In the genomic region with DNA sequence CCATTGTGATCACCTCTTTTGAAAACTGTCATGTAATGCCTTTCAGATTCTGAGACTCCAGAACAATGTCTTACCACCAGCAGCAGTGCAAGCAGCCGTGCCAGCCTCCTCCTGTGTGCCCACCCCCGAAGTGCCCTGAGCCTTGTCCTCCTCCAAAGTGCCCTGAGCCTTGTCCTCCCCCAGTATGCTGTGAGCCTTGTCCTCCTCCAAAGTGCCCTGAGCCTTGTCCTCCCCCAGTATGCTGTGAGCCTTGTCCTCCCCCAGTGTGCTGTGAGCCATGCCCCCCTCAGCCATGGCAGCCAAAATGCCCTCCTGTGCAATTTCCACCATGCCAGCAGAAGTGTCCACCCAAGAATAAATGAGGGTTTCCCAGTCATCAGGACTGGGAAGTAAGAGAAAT, we compare ENCODE assay signal across 29 mouse cellular contexts. TPM values are rescaled to one million over a fixed set of nuclear protein-coding genes. Genes with fewer than 3 reads are reported as not detected.
A peak's percentile ranks its signal among the peaks of the same experiment; 100 is the strongest.
DNase-seq lines count a peak whose midpoint lies in the region; ATAC-seq and TF ChIP-seq lines count a peak whose summit lies in the region.
"Had no signal": no experiment of that assay in that cellular context is flagged by ENCODE, and none has a peak within 500 bp of the region (broad histone marks: within the 10 kb centered on the region; RNA-seq: fewer than 3 reads in every experiment).

No protein-coding gene starts in this region.

- WGBS in kidney, embryonic 15.5 days: 39% methylated on average over 2 of the region's 2 CpGs
- 46% methylated on average over 2 of the region's 2 CpGs for WGBS in kidney, postnatal 0 days
- WGBS in kidney, adult 2 months: 27% methylated on average over 2 of the region's 2 CpGs
- 49% methylated on average over 2 of the region's 2 CpGs for WGBS in midbrain, postnatal 0 days
- WGBS in midbrain, embryonic 11.5 days: 73% methylated on average over 2 of the region's 2 CpGs

- ATAC-seq in kidney, embryonic 15.5 days (replicated peaks; ENCODE audit: low FRiP score): peak; percentile 91
- peak; percentile 87 for ATAC-seq in kidney, postnatal 0 days (replicated peaks; ENCODE audit: low FRiP score, low read depth)
- ATAC-seq in midbrain, postnatal 0 days (ENCODE audit: low FRiP score): 0 out of 2 replicates have a peak, but pooled peaks have one; percentile 41
- no peak for ATAC-seq in midbrain, embryonic 11.5 days (ENCODE audit: low FRiP score)
- ATAC-seq: forebrain, embryonic 14.5 days had no signal

- TF ChIP-seq POLR2A in kidney, adult 2 months (IDR thresholded peaks at IDR 0.05; ENCODE audit: low read depth, low read length): no peak

- no peak overlapping the region for H3K27ac ChIP-seq in kidney, embryonic 15.5 days
- no peak overlapping the region for H3K27ac ChIP-seq in kidney, postnatal 0 days
- H3K27ac ChIP-seq in kidney, adult 2 months (ENCODE audit: insufficient read depth, low read depth, low read length): no peak overlapping the region
- H3K27ac ChIP-seq in midbrain, postnatal 0 days (ENCODE audit: low read depth, low read length): no peak overlapping the region
- H3K27ac ChIP-seq in midbrain, embryonic 11.5 days (ENCODE audit: low read depth, low read length): no peak overlapping the region
- H3K27ac ChIP-seq: embryonic facial prominence, embryonic 13.5 days; embryonic facial prominence, embryonic 15.5 days; forebrain, embryonic 10.5 days; forebrain, embryonic 12.5 days had no signal

- DNase-seq in kidney, postnatal 25 days: no peak
- peak; percentile 51 for DNase-seq in kidney, postnatal 0 days (ENCODE audit: low spot score)
- DNase-seq in kidney, adult 2 months: no peak
- no peak for DNase-seq in midbrain, postnatal 0 days (ENCODE audit: low spot score)
- DNase-seq in midbrain, embryonic 11.5 days (ENCODE audit: low spot score, missing footprints): no peak
- DNase-seq: adrenal gland, adult 2 months; adrenal gland, postnatal 10 days; adrenal gland, postnatal 25 days; cerebellum, adult 11 months; cerebellum, adult 18-20 months; cerebellum, adult 8-10 months; cerebellum, adult 9-11 months; cerebellum, postnatal 14 days; cerebellum, postnatal 36 days; embryo, embryonic 11 days had no signal

- no peak overlapping the region for H3K9ac ChIP-seq in kidney, embryonic 15.5 days
- no peak overlapping the region for H3K9ac ChIP-seq in kidney, postnatal 0 days (ENCODE audit: low read depth, low read length)
- no peak overlapping the region for H3K9ac ChIP-seq in midbrain, postnatal 0 days (replicated peaks; ENCODE audit: low read length, poor library complexity, severe bottlenecking)
- no peak overlapping the region for H3K9ac ChIP-seq in midbrain, embryonic 11.5 days (ENCODE audit: low read length)
- H3K9ac ChIP-seq: embryonic facial prominence, embryonic 13.5 days; embryonic facial prominence, embryonic 15.5 days; forebrain, embryonic 12.5 days had no signal

- H3K27me3 ChIP-seq in kidney, embryonic 15.5 days: no peaks in the 10 kb centered on the region
- H3K27me3 ChIP-seq in kidney, postnatal 0 days (ENCODE audit: insufficient read depth, low read length): no peaks in the 10 kb centered on the region
- H3K27me3 ChIP-seq in kidney, adult 2 months (replicated peaks; ENCODE audit: control insufficient read depth, insufficient read depth, low read length): no peaks in the 10 kb centered on the region
- H3K27me3 ChIP-seq in midbrain, postnatal 0 days (ENCODE audit: insufficient read depth, low read length): no peaks in the 10 kb centered on the region
- H3K27me3 ChIP-seq in midbrain, embryonic 11.5 days (ENCODE audit: control insufficient read depth, insufficient read depth, low read length): no peaks in the 10 kb centered on the region
- H3K27me3 ChIP-seq: embryonic facial prominence, embryonic 13.5 days; embryonic facial prominence, embryonic 15.5 days; forebrain, embryonic 12.5 days had no signal

- H3K4me3 ChIP-seq in kidney, embryonic 15.5 days (replicated peaks): no peak overlapping the region
- no peak overlapping the region for H3K4me3 ChIP-seq in kidney, postnatal 0 days (replicated peaks; ENCODE audit: low read depth, low read length)
- H3K4me3 ChIP-seq in kidney, adult 2 months (ENCODE audit: insufficient read depth, low read depth, low read length): no peak overlapping the region
- no peak overlapping the region for H3K4me3 ChIP-seq in midbrain, postnatal 0 days (ENCODE audit: low read depth, low read length)
- no peak overlapping the region for H3K4me3 ChIP-seq in midbrain, embryonic 11.5 days (ENCODE audit: low read depth, low read length)
- H3K4me3 ChIP-seq: embryonic facial prominence, embryonic 13.5 days; embryonic facial prominence, embryonic 15.5 days; erythroblast, embryonic 14.5 days; forebrain, embryonic 10.5 days; forebrain, embryonic 12.5 days had no signal

- no peak for TF ChIP-seq CTCF in kidney, postnatal 0 days (IDR thresholded peaks at IDR 0.05; ENCODE audit: low read depth)
- no peak for TF ChIP-seq CTCF in kidney, adult 2 months (conservative IDR thresholded peaks at IDR 0.05; ENCODE audit: insufficient read depth, insufficient read length, low read depth, low read length)
- TF ChIP-seq CTCF in midbrain, postnatal 0 days (IDR thresholded peaks at IDR 0.05): no peak

- H3K4me2 ChIP-seq in kidney, embryonic 15.5 days: no peak overlapping the region
- no peak overlapping the region for H3K4me2 ChIP-seq in kidney, postnatal 0 days (ENCODE audit: low read length)
- H3K4me2 ChIP-seq in midbrain, postnatal 0 days (ENCODE audit: low read depth, low read length, poor library complexity, severe bottlenecking): no peak overlapping the region
- H3K4me2 ChIP-seq in midbrain, embryonic 11.5 days: no peak overlapping the region
- H3K4me2 ChIP-seq: embryonic facial prominence, embryonic 13.5 days; embryonic facial prominence, embryonic 15.5 days; forebrain, embryonic 12.5 days had no signal

- H3K36me3 ChIP-seq in kidney, embryonic 15.5 days: no peaks in the 10 kb centered on the region
- no peaks in the 10 kb centered on the region for H3K36me3 ChIP-seq in kidney, postnatal 0 days (ENCODE audit: insufficient read depth, low read length)
- H3K36me3 ChIP-seq in kidney, adult 2 months (ENCODE audit: control insufficient read depth, insufficient read depth, low read length): no peaks in the 10 kb centered on the region
- no peaks in the 10 kb centered on the region for H3K36me3 ChIP-seq in midbrain, postnatal 0 days (ENCODE audit: insufficient read depth, low read length)
- H3K36me3 ChIP-seq in midbrain, embryonic 11.5 days (ENCODE audit: control insufficient read depth, insufficient read depth, low read length): no peaks in the 10 kb centered on the region
- H3K36me3 ChIP-seq: embryonic facial prominence, embryonic 13.5 days; embryonic facial prominence, embryonic 15.5 days; forebrain, embryonic 10.5 days; forebrain, embryonic 12.5 days had no signal

- H3K4me1 ChIP-seq in kidney, embryonic 15.5 days: no peaks in the 10 kb centered on the region
- no peaks in the 10 kb centered on the region for H3K4me1 ChIP-seq in kidney, postnatal 0 days (replicated peaks; ENCODE audit: insufficient read depth, low read length)
- H3K4me1 ChIP-seq in kidney, adult 2 months (ENCODE audit: control insufficient read depth, insufficient read depth, low read length): no peaks in the 10 kb centered on the region
- H3K4me1 ChIP-seq in midbrain, postnatal 0 days (ENCODE audit: insufficient read depth, low read length): no peaks in the 10 kb centered on the region
- no peaks in the 10 kb centered on the region for H3K4me1 ChIP-seq in midbrain, embryonic 11.5 days (ENCODE audit: control insufficient read depth, insufficient read depth, low read length)
- H3K4me1 ChIP-seq: embryonic facial prominence, embryonic 13.5 days; embryonic facial prominence, embryonic 15.5 days; forebrain, embryonic 10.5 days; forebrain, embryonic 12.5 days had no signal

- H3K9me3 ChIP-seq in kidney, embryonic 15.5 days (replicated peaks): no peaks in the 10 kb centered on the region
- no peaks in the 10 kb centered on the region for H3K9me3 ChIP-seq in kidney, postnatal 0 days (replicated peaks; ENCODE audit: low read length)
- H3K9me3 ChIP-seq in midbrain, postnatal 0 days (ENCODE audit: low read length): no peaks in the 10 kb centered on the region
- no peaks in the 10 kb centered on the region for H3K9me3 ChIP-seq in midbrain, embryonic 11.5 days (ENCODE audit: control insufficient read depth, low read length)
- H3K9me3 ChIP-seq: embryonic facial prominence, embryonic 13.5 days; embryonic facial prominence, embryonic 15.5 days; forebrain, embryonic 10.5 days; forebrain, embryonic 12.5 days had no signal

RNA-seq across cellular contexts. Expression of a gene that starts 1.0 kb away (rescaled TPM):
- polyA plus RNA-seq in kidney, embryonic 15.5 days (2015; fragmentation: Nextera tagmentation; extraction: Ambion mirVana): not detected in 2 replicates
- polyA plus RNA-seq in kidney, postnatal 0 days (2015; fragmentation: Nextera tagmentation; extraction: Ambion mirVana): not detected in 2 replicates
- not detected in 2 replicates for polyA plus RNA-seq in kidney, adult 2 months (2012; rRNA removed)
- not detected in 2 replicates for total RNA-seq in midbrain, postnatal 0 days (2014; rRNA removed)
- polyA plus RNA-seq in midbrain, postnatal 0 days (2015; fragmentation: Nextera tagmentation; extraction: Ambion mirVana): not detected in 2 replicates
- not detected in 2 replicates for polyA plus RNA-seq in midbrain, embryonic 11.5 days (2014; fragmentation: Nextera tagmentation; extraction: Ambion mirVana)
- total RNA-seq: adrenal gland, adult 2 months; adrenal gland, postnatal 10 days; adrenal gland, postnatal 25 days; adrenal gland, postnatal 4 days; common myeloid progenitor, adult 5-6 weeks; ES-E14; MEL had no signal
- polyA plus RNA-seq: adrenal gland, adult 2 months; embryonic facial prominence, embryonic 11.5 days; embryonic facial prominence, embryonic 13.5 days; erythroblast, embryonic 14.5 days; forebrain, embryonic 10.5 days; forebrain, embryonic 12.5 days; forebrain, embryonic 14.5 days had no signal

RNA-seq across cellular contexts. Expression of a gene that starts 21.6 kb away (rescaled TPM):
- not detected in 2 replicates for polyA plus RNA-seq in kidney, embryonic 15.5 days (2015; fragmentation: Nextera tagmentation; extraction: Ambion mirVana)
- polyA plus RNA-seq in kidney, postnatal 0 days (2015; fragmentation: Nextera tagmentation; extraction: Ambion mirVana): not detected in 2 replicates
- not detected in 2 replicates for polyA plus RNA-seq in kidney, adult 2 months (2012; rRNA removed)
- not detected in 2 replicates for total RNA-seq in midbrain, postnatal 0 days (2014; rRNA removed)
- polyA plus RNA-seq in midbrain, postnatal 0 days (2015; fragmentation: Nextera tagmentation; extraction: Ambion mirVana): not detected in 2 replicates
- polyA plus RNA-seq in midbrain, embryonic 11.5 days (2014; fragmentation: Nextera tagmentation; extraction: Ambion mirVana): not detected in 2 replicates
- total RNA-seq: adrenal gland, adult 2 months; adrenal gland, postnatal 10 days; adrenal gland, postnatal 25 days; adrenal gland, postnatal 4 days; common myeloid progenitor, adult 5-6 weeks; ES-E14; MEL had no signal
- polyA plus RNA-seq: adrenal gland, adult 2 months; brain, embryonic 14.5 days; C2C12; embryonic facial prominence, embryonic 11.5 days; embryonic facial prominence, embryonic 13.5 days; embryonic facial prominence, embryonic 15.5 days; erythroblast, embryonic 14.5 days; forebrain, embryonic 10.5 days; forebrain, embryonic 12.5 days; forebrain, embryonic 14.5 days had no signal

RNA-seq across cellular contexts. Expression of a gene that starts 32.2 kb away (rescaled TPM):
- polyA plus RNA-seq in kidney, embryonic 15.5 days (2015; fragmentation: Nextera tagmentation; extraction: Ambion mirVana): 1.0 TPM in 1 of 2 replicates, not detected in the other
- polyA plus RNA-seq in kidney, postnatal 0 days (2015; fragmentation: Nextera tagmentation; extraction: Ambion mirVana): 1.2 and 6.0 TPM in 2 replicates
- polyA plus RNA-seq in kidney, adult 2 months (2012; rRNA removed): 4.7 and 6.1 TPM in 2 replicates
- total RNA-seq in midbrain, postnatal 0 days (2014; rRNA removed): not detected in 2 replicates
- polyA plus RNA-seq in midbrain, postnatal 0 days (2015; fragmentation: Nextera tagmentation; extraction: Ambion mirVana): not detected in 2 replicates
- not detected in 2 replicates for polyA plus RNA-seq in midbrain, embryonic 11.5 days (2014; fragmentation: Nextera tagmentation; extraction: Ambion mirVana)
- total RNA-seq: adrenal gland, adult 2 months; adrenal gland, postnatal 10 days; adrenal gland, postnatal 25 days; adrenal gland, postnatal 4 days; common myeloid progenitor, adult 5-6 weeks; ES-E14; MEL had no signal
- polyA plus RNA-seq: adrenal gland, adult 2 months; embryonic facial prominence, embryonic 11.5 days; embryonic facial prominence, embryonic 13.5 days; erythroblast, embryonic 14.5 days; forebrain, embryonic 10.5 days; forebrain, embryonic 12.5 days; forebrain, embryonic 14.5 days had no signal

RNA-seq across cellular contexts. Expression of a gene that starts 34.6 kb away (rescaled TPM):
- polyA plus RNA-seq in kidney, embryonic 15.5 days (2015; fragmentation: Nextera tagmentation; extraction: Ambion mirVana): not detected in 2 replicates
- not detected in 2 replicates for polyA plus RNA-seq in kidney, postnatal 0 days (2015; fragmentation: Nextera tagmentation; extraction: Ambion mirVana)
- polyA plus RNA-seq in kidney, adult 2 months (2012; rRNA removed): not detected in 2 replicates
- not detected in 2 replicates for total RNA-seq in midbrain, postnatal 0 days (2014; rRNA removed)
- polyA plus RNA-seq in midbrain, postnatal 0 days (2015; fragmentation: Nextera tagmentation; extraction: Ambion mirVana): not detected in 2 replicates
- not detected in 2 replicates for polyA plus RNA-seq in midbrain, embryonic 11.5 days (2014; fragmentation: Nextera tagmentation; extraction: Ambion mirVana)
- total RNA-seq: adrenal gland, adult 2 months; adrenal gland, postnatal 10 days; adrenal gland, postnatal 25 days; adrenal gland, postnatal 4 days; common myeloid progenitor, adult 5-6 weeks; ES-E14; MEL had no signal
- polyA plus RNA-seq: adrenal gland, adult 2 months; brain, embryonic 14.5 days; embryonic facial prominence, embryonic 11.5 days; embryonic facial prominence, embryonic 13.5 days; embryonic facial prominence, embryonic 15.5 days; erythroblast, embryonic 14.5 days; forebrain, embryonic 10.5 days; forebrain, embryonic 12.5 days; forebrain, embryonic 14.5 days had no signal

RNA-seq across cellular contexts. Expression of a gene that starts 47.6 kb away (rescaled TPM):
- 13.1 and 30.3 TPM in 2 replicates for polyA plus RNA-seq in kidney, embryonic 15.5 days (2015; fragmentation: Nextera tagmentation; extraction: Ambion mirVana)
- 30.3 and 58.0 TPM in 2 replicates for polyA plus RNA-seq in kidney, postnatal 0 days (2015; fragmentation: Nextera tagmentation; extraction: Ambion mirVana)
- polyA plus RNA-seq in kidney, adult 2 months (2012; rRNA removed): 0.25 and 0.54 TPM in 2 replicates
- not detected in 2 replicates for total RNA-seq in midbrain, postnatal 0 days (2014; rRNA removed)
- not detected in 2 replicates for polyA plus RNA-seq in midbrain, postnatal 0 days (2015; fragmentation: Nextera tagmentation; extraction: Ambion mirVana)
- not detected in 2 replicates for polyA plus RNA-seq in midbrain, embryonic 11.5 days (2014; fragmentation: Nextera tagmentation; extraction: Ambion mirVana)
- total RNA-seq: adrenal gland, adult 2 months; adrenal gland, postnatal 10 days; adrenal gland, postnatal 25 days; adrenal gland, postnatal 4 days; common myeloid progenitor, adult 5-6 weeks; ES-E14; MEL had no signal
- polyA plus RNA-seq: adrenal gland, adult 2 months; brain, embryonic 14.5 days; C2C12; embryonic facial prominence, embryonic 11.5 days; embryonic facial prominence, embryonic 13.5 days; embryonic facial prominence, embryonic 15.5 days; erythroblast, embryonic 14.5 days; forebrain, embryonic 10.5 days; forebrain, embryonic 12.5 days; forebrain, embryonic 14.5 days had no signal
